Mouse (Mus musculus) MN1 (cell line): ENCODE results near the gene Tbc1d7.

Source experiments
- DNase-seq: peaks from one replicate; pipeline ENCODE4 v3.0.0-alpha.2; 2016; ENCODE audit warnings: low spot score

The Tbc1d7 gene

DNA sequence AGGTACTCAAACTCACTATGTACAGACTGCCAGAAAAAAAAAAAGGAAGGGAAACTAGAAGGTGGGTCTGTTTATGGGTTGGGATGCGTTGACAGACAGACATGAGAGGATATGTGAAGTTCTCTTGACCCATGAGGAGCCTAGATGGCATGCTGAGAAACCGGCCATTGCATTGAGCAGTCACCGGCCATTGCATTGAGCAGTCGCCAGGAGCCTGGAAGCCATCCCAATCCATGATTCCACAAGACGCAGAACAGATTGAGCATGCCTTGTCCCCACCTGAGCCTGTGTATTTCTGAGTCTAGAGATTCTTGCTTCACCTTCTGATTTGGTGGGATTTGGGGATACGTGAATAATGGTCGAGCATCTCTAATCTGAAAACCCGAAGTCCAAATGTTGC is 22.6 kb upstream of the Tbc1d7 start:
- DNase-seq = no peak

- peak; percentile 47 for DNase-seq
These were observed 22.0 kb upstream of the Tbc1d7 start for GRCm38 (mm10) chr13:43193266-43193665.

DNA sequence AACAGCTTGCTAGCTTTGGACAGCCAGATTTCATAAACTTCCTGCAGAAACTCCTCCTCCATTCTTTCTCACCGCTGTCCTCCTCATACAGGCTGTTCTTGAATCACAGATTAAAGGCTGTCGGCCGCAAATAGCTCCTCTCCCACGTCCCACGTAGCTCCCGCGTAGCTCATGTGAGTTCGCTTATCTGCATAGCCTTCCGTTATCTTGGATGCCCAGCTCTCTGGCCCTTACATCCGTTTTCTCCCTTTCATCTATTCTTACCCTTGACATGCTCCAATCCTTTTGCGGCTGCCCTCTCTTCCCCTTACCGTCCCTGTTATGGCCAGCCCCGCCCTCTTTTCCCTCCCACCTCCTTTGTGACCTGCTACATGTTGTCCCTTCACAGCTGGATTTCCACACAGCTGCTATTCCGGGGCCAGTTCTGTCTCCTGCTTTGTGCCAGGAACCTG is 20.5 kb upstream of the Tbc1d7 start:
- no peak for DNase-seq

DNA sequence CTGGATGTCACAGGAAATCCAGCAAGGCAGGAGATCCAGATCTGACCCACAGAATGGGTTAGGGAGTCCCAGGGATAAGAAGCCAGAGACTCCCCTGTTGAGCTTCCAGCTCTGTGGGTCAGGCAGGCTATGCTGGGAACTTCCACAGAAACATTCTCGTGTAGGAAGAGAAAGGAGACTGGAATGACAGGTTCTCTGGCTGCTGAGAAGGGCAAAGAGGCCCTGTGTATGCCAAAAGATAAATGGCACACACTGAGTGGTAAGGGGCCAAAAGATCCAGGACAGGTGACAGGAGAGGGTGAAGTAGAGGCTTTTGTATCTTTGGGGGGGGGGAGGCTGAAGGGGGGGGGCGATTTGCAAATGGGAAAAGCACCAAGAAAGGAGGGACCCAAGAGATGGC is 20.0 kb upstream of the Tbc1d7 start:
- no peak for DNase-seq

GRCm38 (mm10) chr13:43187736-43188135 is 16.4 kb upstream of the Tbc1d7 start:
- DNase-seq = no peak

GRCm38 (mm10) chr13:43183248-43184055 is 12.2 kb upstream of the Tbc1d7 start:
- peak; percentile 57 for DNase-seq

DNA sequence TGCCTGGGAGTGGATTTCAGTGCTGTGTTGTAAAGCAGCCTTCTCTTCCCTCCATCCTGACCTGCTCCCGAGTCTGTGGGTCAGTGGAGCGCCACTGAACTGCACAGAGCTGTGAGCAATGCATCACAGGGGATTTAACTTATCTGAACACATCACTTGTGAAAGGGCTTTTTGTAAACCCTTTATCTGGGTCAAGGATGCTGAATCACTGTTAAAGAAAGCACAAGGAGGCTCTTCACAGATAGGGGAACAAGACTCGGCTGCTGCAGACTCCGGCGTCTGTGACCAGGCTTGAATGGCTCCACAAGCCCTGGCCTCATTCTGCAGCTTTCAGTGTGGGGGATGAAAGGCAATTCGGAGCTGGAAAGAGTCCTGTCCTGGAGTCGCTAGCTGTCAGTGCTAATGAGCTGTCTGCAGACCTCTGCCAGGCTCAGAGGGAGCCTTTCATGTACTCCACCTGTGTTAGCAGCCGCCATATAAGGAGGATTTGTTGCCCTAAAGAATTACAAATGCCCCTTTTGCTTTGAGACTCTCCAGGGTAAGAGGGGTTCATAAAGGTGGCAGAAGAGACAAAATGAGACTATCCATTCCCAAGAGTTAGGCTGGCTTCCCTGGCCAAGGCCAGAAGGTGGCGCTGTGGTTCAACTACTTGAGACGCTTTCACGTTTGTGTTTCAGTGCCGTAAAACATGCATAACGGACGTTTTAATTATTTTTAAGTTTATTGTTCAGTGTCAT is 11.3 kb upstream of the Tbc1d7 start:
- peak; percentile 89 for DNase-seq

GRCm38 (mm10) chr13:43181104-43181503 is 9.8 kb upstream of the Tbc1d7 start:
- DNase-seq = no peak

DNA sequence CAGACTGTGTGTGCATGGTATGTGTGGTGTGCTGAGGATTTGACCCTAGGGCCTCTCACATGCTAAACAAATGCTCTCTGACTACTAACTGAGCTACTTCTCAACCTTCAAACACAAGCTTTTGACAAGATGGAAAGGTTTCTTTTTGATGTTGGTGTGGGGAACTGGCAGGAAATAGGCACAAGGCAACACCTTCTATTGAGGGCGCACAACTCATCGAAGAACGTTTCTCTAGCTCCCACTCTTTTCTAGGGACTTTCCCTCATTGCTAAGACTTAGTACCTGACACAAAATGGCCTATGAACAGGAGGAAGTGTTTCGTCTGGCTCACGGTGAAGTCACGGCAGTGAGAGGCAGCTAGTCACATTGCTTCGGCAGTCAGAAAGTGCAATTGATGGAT is 6.0 kb upstream of the Tbc1d7 start:
- DNase-seq = no peak

DNA sequence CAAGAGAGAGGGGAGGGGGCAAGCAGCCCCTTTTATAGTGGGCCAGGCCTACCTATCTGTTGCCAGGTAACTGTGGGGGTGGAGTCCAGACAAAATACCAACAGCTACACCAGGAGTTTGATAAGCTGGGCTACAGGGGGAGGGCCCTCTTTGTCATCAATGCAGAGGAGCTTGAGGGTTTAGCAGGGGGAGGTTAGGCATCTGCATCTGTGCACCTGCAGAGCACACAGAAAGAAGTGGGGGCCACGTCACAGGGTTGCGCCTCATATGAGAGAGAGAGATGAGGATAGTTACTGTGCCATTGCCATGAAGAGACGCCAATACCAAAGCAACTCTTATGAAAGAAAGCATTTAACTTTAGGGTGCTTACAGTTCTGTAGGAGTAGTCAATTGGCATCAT is 5.4 kb upstream of the Tbc1d7 start:
- DNase-seq = no peak

DNA sequence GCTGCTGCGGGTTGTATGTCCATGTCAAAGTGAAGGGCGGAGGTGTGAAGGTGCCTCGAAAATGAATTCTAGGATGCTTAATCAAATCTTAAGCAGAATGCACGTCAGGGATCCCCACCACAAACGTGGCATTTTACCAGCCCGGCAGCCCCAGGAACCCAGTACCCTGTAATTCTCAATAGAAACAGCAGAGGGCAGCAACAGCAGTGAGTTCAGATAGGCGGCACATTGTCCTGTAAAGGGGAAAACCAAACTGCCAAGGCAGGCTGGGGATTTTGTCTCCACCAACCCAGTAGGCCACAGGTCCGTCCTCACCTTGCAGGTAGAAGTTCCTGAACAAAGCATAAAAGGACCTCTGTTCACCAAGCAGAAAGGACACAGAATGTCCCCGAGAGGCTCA is 2.0 kb upstream of the Tbc1d7 start:
- peak; percentile 77 for DNase-seq

DNA sequence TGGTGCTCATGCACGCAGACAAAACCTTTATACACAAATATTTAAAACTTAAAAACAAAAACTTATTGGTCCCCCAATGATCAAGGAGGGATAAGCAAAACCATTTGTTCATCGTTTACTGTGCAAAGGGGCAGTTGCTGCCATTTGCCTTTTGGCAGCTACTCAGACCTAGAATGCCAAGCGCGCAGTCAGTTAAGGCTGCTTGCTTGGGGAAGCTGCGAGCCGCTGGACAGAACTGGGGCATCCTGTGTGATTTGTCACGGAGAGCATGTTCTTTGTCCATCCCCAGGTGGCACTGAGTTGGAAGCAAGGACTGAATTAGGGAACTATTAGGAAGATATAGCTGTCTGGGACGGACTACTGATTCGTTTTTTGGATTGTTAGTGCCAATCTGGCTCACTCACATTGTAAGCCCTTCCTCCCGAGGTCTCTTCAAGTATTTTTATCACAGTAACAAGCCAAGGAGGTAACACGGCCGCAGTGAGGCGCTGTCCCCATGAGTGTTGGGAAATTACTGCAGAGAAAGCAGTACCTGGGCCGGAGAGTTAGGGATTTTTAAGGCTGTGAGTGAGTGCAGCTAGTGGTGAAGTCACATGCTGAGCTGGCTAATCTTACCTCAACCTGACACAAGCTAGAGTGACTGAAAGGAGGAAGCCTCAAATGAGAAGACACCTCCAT is 874 bp upstream of the Tbc1d7 start:
- peak; percentile 62 for DNase-seq

DNA sequence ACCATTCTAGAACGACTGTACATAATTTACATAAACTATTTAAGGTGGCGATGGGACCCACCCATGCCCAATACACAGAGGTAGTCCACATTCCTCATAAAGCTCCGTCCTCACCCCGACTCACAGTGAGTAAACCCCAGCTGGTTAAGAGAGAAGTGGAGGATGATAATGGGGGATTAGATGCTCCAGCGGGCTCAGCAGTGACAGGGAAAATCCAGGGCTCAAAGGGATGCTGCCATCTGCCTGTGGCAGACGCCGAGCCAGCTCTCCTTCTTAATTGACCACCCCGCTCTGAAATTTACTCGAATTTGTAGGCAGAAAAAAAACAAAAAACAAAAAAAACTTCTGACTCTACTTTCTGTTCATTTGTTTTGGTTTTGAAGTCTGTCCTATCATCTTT is 3.6 kb downstream of the Tbc1d7 start:
- DNase-seq = no peak

- DNase-seq = no peak
These were observed 11.9 kb downstream of the Tbc1d7 start for GRCm38 (mm10) chr13:43159429-43159828.

DNA sequence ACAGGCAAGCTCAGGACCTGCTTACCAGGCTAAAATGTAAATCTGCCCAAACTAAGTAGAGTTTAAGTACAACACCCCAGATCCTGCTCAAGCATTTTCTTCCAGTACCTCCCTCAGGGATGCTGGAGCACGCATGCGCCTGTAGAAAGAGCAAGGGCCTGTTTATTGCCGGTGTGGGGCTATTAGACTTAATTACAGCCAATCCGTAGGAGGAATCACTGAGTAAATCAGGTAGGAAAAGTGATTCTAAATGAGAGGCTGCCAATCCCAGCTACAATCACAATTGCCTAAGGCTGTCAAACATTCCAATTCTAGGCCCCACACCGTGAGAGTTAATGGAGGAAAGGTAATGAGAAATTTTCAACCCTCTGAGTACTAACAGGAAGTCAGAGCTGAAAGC is 13.0 kb downstream of the Tbc1d7 start:
- DNase-seq = no peak

DNA sequence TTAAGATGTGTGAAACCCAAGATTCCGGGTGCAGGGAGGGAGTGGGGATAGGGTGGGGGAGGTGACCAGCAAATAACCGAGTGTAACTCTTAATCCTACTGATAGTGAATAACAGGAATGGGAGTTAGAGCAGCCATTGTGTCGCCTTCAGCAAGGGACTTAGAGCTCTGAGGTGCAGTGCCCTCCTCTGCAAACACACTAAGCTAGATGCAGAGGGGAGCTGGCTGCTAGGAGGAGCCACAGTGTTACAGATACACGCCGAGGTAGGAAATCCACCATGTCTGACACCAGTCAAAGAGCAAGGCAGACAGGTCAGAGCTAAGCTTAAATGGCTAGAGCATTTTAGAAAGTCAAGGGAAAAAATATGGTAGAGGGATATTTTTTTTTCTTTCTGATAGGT is 13.9 kb downstream of the Tbc1d7 start:
- DNase-seq = no peak

DNA sequence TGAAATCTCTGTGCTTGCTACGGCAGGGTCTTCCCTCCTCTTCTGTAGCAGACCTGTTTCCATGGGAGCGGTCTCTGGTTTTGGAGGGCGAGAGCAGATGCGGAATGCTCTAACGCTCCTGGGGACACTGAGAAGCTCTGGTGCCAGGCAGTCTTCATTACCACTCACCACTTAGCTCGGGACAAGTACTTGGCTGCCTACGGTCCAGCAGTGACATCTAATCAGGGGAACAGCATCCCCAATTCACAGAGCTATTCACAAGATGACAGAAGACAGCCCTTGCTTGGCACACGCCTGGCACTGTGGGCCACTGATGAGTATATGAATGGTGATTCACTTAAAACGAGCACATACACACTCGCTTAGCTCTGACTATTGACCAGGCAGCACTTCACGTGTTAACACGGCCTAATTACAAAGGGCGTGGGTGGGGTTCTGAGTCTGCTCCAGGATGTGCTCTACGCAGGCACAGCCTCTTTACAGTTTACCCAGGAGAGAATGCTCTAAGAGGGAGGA is 19.2 kb downstream of the Tbc1d7 start:
- peak; percentile 72 for DNase-seq

DNA sequence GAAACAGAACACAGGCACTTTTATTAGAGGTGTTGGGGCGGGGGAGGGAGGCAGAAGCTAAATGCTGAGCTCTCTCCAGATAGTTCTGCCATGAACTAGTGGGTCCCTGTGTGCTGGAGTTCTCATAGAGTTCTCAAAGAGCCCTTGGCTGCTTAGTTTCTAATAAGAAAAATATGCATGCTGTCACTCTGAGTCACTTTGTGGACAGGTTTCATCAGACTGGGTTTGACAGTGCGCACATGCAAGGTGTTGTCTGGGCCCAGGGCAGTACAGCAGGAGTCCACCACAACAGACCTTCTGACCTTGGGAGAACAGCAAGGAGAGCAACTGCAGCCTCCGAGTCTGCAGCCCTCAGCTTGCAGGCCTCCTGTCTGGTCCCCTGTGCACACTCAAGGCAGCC is 21.6 kb downstream of the Tbc1d7 start:
- no peak for DNase-seq

DNA sequence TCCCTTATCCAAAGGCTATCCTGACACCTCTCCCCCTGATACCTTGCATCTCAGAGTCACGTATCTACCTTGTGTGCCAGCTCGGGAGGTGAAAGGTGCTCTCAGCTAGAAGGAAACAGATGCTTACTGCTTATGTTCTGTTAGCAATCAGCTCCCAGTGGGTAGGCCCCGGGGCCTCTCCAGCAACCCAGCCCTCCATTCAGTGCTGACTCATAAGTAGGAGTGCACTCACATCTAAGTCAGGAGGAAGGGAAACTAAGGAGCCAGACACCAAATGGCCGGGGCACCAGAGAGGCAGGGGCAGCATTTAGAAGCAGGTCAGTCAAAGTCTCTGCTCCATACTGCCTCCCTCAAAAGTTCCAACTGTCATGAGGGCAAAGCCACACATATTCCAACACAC is 22.6 kb downstream of the Tbc1d7 start:
- DNase-seq = peak; percentile 23

- peak; percentile 68 for DNase-seq
These were observed 24.6 kb downstream of the Tbc1d7 start for GRCm38 (mm10) chr13:43146515-43147258.

GRCm38 (mm10) chr13:43144720-43145418 is 26.4 kb downstream of the Tbc1d7 start:
- DNase-seq = no peak
